Mouse (Mus musculus): ENCODE results near the gene Spaar. TPM values are rescaled to one million over a fixed set of nuclear protein-coding genes. Genes with fewer than 3 reads are reported as not detected.

Gene Spaar
- total and polyA plus RNA-seq, 3 experiments, result 4.4 to 5.2 (median 4.8) TPM

DNA sequence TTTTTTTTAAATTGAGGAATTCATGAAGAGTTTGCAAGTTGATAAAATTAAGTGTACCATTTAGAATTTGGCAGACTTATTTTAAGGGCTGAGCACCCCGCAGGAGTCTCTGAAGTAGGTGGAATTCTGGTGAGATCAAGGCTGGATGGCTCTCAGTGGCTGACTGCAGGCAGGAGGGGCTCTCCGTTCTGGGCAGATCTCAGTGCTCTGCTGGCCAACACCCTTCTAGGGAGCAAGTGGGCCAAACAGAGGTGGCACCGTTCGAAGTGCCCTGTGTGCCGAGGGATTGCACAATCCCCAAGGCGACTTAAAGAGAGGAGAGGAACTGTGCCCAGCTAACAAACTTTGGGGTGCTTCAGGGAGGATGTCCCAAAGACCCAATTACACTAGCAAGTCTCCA lies 20.0 kb upstream of the Spaar start, which contains the start of gene Olfr71:
TSS of gene Olfr71 (minus strand) at position 387 of the 400 bp plus-strand sequence.
- peak in 1 of 2 experiments; percentile 17 for DNase-seq
- H3K4me3 ChIP-seq, result no peak within 1 kb of the TSS
- H3K36me3 ChIP-seq (ENCODE audit: control insufficient read depth, insufficient read depth, low read length), result no peaks in the 10 kb centered on the region
- no peaks in the 10 kb centered on the region for H3K79me2 ChIP-seq (replicated peaks; ENCODE audit: control insufficient read depth, insufficient read depth, low read length)
- H3K27me3 ChIP-seq (ENCODE audit: control insufficient read depth, insufficient read depth, low read length), result no peaks in the 10 kb centered on the region
- H3K4me1 ChIP-seq (ENCODE audit: control insufficient read depth, insufficient read depth, low read length), result no peaks in the 10 kb centered on the region; the same call in 1 of the 2 replicates
- no peak within 1 kb of the TSS for H3K9ac ChIP-seq (ENCODE audit: low read depth, low read length)
- TF ChIP-seq EP300 (IDR thresholded peaks at IDR 0.05; ENCODE audit: insufficient read depth, low read depth, low read length), result no peak
- no peak for TF ChIP-seq POLR2A (IDR thresholded peaks at IDR 0.05; ENCODE audit: insufficient read depth, low read depth, low read length)
- no peak for TF ChIP-seq CTCF (IDR thresholded peaks at IDR 0.05)
- H3K27ac ChIP-seq, result no peak within 1 kb of the TSS
- intact Hi-C loops (cut with DNase I), result loop anchor here (5.0 kb wide), 1 partner anchor 278 kb away; no protein-coding TSS in a partner anchor
- 47% methylated on average over 6 of the region's 6 CpGs for WGBS

DNA sequence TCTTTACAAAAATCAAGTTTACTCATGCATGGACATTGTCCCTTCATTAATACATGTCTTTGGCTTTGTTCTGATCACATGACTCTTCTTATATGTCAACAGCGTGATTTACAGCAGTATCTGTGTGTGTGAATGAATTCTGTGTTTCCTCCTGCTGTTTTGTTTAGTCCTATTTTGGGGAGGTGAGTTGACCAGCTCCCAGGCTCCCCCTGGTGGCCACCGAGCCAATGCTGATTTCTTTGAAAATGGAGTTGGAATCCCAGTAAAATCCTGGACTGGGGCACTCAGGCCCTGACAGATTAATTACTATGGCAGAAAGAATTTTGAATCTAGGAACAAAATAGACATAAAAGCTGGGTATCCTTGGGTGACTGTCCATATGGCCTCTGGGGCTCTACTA lies 18.0 kb upstream of the Spaar start:
- WGBS, result 3% methylated on average over 2 of the region's 2 CpGs
- Histone ChIP-seq H3K4me3 (no peak overlapping the region), H3K36me3 (ENCODE audit: control insufficient read depth, insufficient read depth, low read length) (no peaks in the 10 kb centered on the region), H3K27me3 (ENCODE audit: control insufficient read depth, insufficient read depth, low read length) (no peaks in the 10 kb centered on the region), H3K27ac (no peak overlapping the region), H3K9ac (ENCODE audit: low read depth, low read length) (no peak overlapping the region), H3K79me2 (replicated peaks; ENCODE audit: control insufficient read depth, insufficient read depth, low read length) (no peaks in the 10 kb centered on the region), H3K4me1 (ENCODE audit: control insufficient read depth, insufficient read depth, low read length) (no peaks in the 10 kb centered on the region; the same call in 1 of the 2 replicates)
- intact Hi-C loops (cut with DNase I), result loop anchor here (1.0 to 5.0 kb wide), 3 partner anchors 40 to 280 kb away; no protein-coding TSS in a partner anchor
- peak; percentile 75 to 89 for DNase-seq
- TF ChIP-seq EP300 (IDR thresholded peaks at IDR 0.05; ENCODE audit: insufficient read depth, low read depth, low read length) (no peak), POLR2A (IDR thresholded peaks at IDR 0.05; ENCODE audit: insufficient read depth, low read depth, low read length) (no peak), CTCF (IDR thresholded peaks at IDR 0.05) (peak; percentile 96)

DNA sequence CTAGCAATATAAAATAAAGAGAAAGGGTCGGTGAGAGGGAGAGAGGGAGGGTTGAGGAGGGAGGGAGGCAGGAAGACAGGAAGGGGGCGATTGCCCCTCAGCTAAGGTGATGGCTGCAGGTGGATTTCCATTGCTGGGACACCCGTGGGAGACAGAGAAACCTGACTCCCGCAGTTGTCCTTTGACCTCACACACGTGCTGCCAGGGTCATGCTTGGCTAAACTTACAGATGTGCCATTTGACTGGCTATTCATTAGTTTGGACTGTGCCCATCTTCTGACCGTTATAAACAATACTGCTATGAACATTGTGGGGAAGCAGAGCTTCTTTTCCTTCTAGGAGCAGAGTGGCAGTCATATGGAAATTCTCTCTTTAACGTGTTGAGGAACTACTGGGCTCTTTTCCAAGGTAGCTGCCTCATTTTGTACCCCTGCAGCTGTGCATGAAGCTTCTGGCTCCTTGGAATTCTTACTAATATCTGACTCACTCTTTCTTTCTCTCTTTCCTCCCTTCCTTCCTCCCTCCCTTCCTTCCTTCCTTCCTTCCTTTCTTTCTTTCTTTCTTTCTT lies 16.1 kb upstream of the Spaar start:
- H3K36me3 ChIP-seq (ENCODE audit: control insufficient read depth, insufficient read depth, low read length), result no peaks in the 10 kb centered on the region
- H3K4me3 ChIP-seq, result no peak overlapping the region
- WGBS, result 46% methylated on average over 7 of the region's 7 CpGs
- no peak overlapping the region for H3K27ac ChIP-seq
- no peak for DNase-seq
- TF ChIP-seq EP300 (IDR thresholded peaks at IDR 0.05; ENCODE audit: insufficient read depth, low read depth, low read length), result no peak
- no peak for TF ChIP-seq POLR2A (IDR thresholded peaks at IDR 0.05; ENCODE audit: insufficient read depth, low read depth, low read length)
- no peak for TF ChIP-seq CTCF (IDR thresholded peaks at IDR 0.05)
- H3K9ac ChIP-seq (ENCODE audit: low read depth, low read length), result no peak overlapping the region
- intact Hi-C loops (cut with DNase I), result loop anchor here (5.0 kb wide), 1 partner anchor 281 kb away; no protein-coding TSS in a partner anchor
- no peaks in the 10 kb centered on the region; the same call in 1 of the 2 replicates for H3K4me1 ChIP-seq (ENCODE audit: control insufficient read depth, insufficient read depth, low read length)
- no peaks in the 10 kb centered on the region for H3K79me2 ChIP-seq (replicated peaks; ENCODE audit: control insufficient read depth, insufficient read depth, low read length)
- H3K27me3 ChIP-seq (ENCODE audit: control insufficient read depth, insufficient read depth, low read length), result no peaks in the 10 kb centered on the region

DNA sequence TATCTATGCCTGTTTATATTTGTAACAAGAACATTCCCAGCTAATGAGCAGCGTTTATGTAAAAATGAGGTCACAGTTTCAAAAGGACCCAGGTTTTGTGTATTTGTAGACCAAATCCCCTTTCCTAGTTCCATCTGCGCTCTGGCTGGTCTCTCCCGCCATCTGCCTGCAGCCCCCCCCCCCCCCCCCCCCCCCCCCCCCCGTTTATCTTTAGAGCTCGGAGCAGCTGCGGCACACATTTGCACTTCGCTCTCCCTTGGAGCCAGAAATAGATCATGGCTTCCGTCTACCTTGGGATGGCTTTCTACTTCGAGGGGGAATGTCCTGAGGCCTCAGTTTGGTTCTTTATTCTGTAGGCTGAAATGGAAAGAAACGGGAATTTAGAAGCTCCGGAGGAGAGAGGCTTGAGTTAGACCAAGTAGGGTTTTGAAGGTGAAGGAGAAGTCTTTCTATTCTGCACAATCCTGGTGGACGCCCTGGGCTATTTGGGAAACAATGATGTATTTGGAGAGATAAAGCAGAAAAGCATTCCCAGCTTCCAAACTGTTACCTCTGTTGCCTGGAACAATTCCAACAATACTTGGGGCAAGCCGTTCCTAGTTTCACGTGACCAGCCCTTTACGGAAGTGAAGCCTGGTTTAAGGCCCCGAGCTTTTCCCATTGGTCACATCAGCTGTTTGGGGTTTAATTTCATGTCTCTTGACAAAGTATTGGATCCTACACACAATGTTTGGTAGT lies 9.2 kb upstream of the Spaar start:
- TF ChIP-seq EP300 (IDR thresholded peaks at IDR 0.05; ENCODE audit: insufficient read depth, low read depth, low read length) (no peak), POLR2A (IDR thresholded peaks at IDR 0.05; ENCODE audit: insufficient read depth, low read depth, low read length) (no peak), CTCF (IDR thresholded peaks at IDR 0.05) (no peak)
- H3K36me3 ChIP-seq (ENCODE audit: control insufficient read depth, insufficient read depth, low read length), result no peaks in the 10 kb centered on the region
- DNase-seq, result no peak
- intact Hi-C loops (cut with DNase I), result no loop called here
- WGBS, result 22% methylated on average over 15 of the region's 16 CpGs
- no peak overlapping the region for H3K9ac ChIP-seq (ENCODE audit: low read depth, low read length)
- H3K4me1 ChIP-seq (ENCODE audit: control insufficient read depth, insufficient read depth, low read length), result peaks cover 2% of the 10 kb centered on the region; the same call in 1 of the 2 replicates
- no peak overlapping the region for H3K4me3 ChIP-seq
- H3K79me2 ChIP-seq (replicated peaks; ENCODE audit: control insufficient read depth, insufficient read depth, low read length), result no peaks in the 10 kb centered on the region
- no peaks in the 10 kb centered on the region for H3K27me3 ChIP-seq (ENCODE audit: control insufficient read depth, insufficient read depth, low read length)
- peak overlapping the region; percentile 31; the same call in 1 of the 2 replicates for H3K27ac ChIP-seq

DNA sequence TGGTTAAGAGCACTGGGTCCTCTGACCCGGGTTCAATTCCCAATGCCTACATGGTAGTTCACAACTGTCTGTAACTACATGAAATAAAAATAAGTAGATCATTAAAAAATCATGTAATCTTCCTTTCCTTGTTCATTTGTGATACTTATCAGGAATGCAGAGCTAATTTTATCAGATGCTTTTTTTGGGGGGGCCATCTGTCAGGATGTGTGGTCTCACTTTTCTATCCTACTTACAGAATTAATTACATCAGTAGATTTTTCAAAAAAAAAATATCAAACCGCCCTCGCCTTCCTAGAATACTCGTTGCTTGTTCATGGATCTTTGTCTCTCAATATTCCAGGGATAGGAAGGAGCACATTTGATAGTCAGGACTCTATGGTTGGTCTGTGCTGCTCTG lies 7.6 kb upstream of the Spaar start:
- H3K27me3 ChIP-seq (ENCODE audit: control insufficient read depth, insufficient read depth, low read length), result no peaks in the 10 kb centered on the region
- peaks cover 8% of the 10 kb centered on the region for H3K4me1 ChIP-seq (ENCODE audit: control insufficient read depth, insufficient read depth, low read length)
- H3K79me2 ChIP-seq (replicated peaks; ENCODE audit: control insufficient read depth, insufficient read depth, low read length), result no peaks in the 10 kb centered on the region
- no peak overlapping the region for H3K4me3 ChIP-seq
- no peak overlapping the region for H3K27ac ChIP-seq
- DNase-seq, result no peak
- TF ChIP-seq CTCF (IDR thresholded peaks at IDR 0.05) (no peak), POLR2A (IDR thresholded peaks at IDR 0.05; ENCODE audit: insufficient read depth, low read depth, low read length) (no peak), EP300 (IDR thresholded peaks at IDR 0.05; ENCODE audit: insufficient read depth, low read depth, low read length) (no peak)
- H3K9ac ChIP-seq (ENCODE audit: low read depth, low read length), result no peak overlapping the region
- 89% methylated on average over 4 of the region's 4 CpGs for WGBS
- no peaks in the 10 kb centered on the region for H3K36me3 ChIP-seq (ENCODE audit: control insufficient read depth, insufficient read depth, low read length)
- intact Hi-C loops (cut with DNase I), result loop anchor here (2.0 kb wide), 1 partner anchor 139 kb away; no protein-coding TSS in a partner anchor
